In genomic region chr3:41181438-41181837, GRCm38 (mm10) we compare ENCODE assay signal across 18 mouse cellular contexts.
"Had no signal": no experiment of that assay in that cellular context is flagged by ENCODE, and none has a peak within 500 bp of the region (broad histone marks: within the 10 kb centered on the region; RNA-seq: fewer than 3 reads in every experiment).

No protein-coding gene starts in this region.

- ATAC-seq: liver, postnatal 0 days had no signal

- H3K27ac ChIP-seq: kidney, embryonic 15.5 days; left cerebral cortex, adult 2 months; liver, embryonic 14.5 days; lung, embryonic 15.5 days; midbrain, embryonic 12.5 days; midbrain, embryonic 15.5 days; neural tube, embryonic 13.5 days; stomach, embryonic 15.5 days had no signal

- H3K4me1 ChIP-seq: midbrain, embryonic 12.5 days had no signal

- H3K4me2 ChIP-seq: kidney, embryonic 15.5 days; lung, embryonic 15.5 days; midbrain, embryonic 12.5 days; midbrain, embryonic 15.5 days; neural tube, embryonic 13.5 days had no signal

- H3K4me3 ChIP-seq: kidney, embryonic 15.5 days; left cerebral cortex, adult 2 months; lung, embryonic 15.5 days; midbrain, embryonic 12.5 days; midbrain, embryonic 15.5 days; neural tube, embryonic 13.5 days; stomach, embryonic 15.5 days had no signal

- H3K9ac ChIP-seq: kidney, embryonic 15.5 days; liver, embryonic 14.5 days; liver, postnatal 0 days; lung, embryonic 15.5 days; midbrain, embryonic 12.5 days; midbrain, embryonic 15.5 days; neural tube, embryonic 13.5 days; stomach, embryonic 15.5 days had no signal

- H3K9me3 ChIP-seq: kidney, embryonic 15.5 days; lung, embryonic 15.5 days; midbrain, embryonic 12.5 days; midbrain, embryonic 15.5 days; neural tube, embryonic 13.5 days; stomach, embryonic 15.5 days had no signal

- DNase-seq: kidney, postnatal 10 days; kidney, postnatal 36 days; layer of hippocampus, postnatal 36 days; liver, postnatal 0 days; lung, postnatal 14 days; lung, postnatal 4 days; retina, postnatal 1 day; right cerebral cortex, postnatal 25 days; spleen, adult 18-20 months; thymus, postnatal 25 days had no signal

- H3K36me3 ChIP-seq: kidney, embryonic 15.5 days; lung, embryonic 15.5 days; midbrain, embryonic 12.5 days; midbrain, embryonic 15.5 days; neural tube, embryonic 13.5 days; stomach, embryonic 15.5 days had no signal

- H3K27me3 ChIP-seq: kidney, embryonic 15.5 days; midbrain, embryonic 12.5 days; midbrain, embryonic 15.5 days; neural tube, embryonic 13.5 days; stomach, embryonic 15.5 days had no signal
